Mouse (Mus musculus) C2C12 (cell line): Measurements from ENCODE around the gene Antxr1.

Experiments
- CEBPB ChIP-seq: IDR thresholded peaks from one replicate; pipeline ENCODE4 v1.6.1; 2011; ENCODE audit warnings: low read depth, mild to moderate bottlenecking, control low read depth, moderate library complexity
- CTCF ChIP-seq: IDR thresholded peaks from one replicate; pipeline ENCODE4 v1.5.1; 2011; ENCODE audit not compliant: control insufficient read depth, insufficient read depth, insufficient read length

DNA sequence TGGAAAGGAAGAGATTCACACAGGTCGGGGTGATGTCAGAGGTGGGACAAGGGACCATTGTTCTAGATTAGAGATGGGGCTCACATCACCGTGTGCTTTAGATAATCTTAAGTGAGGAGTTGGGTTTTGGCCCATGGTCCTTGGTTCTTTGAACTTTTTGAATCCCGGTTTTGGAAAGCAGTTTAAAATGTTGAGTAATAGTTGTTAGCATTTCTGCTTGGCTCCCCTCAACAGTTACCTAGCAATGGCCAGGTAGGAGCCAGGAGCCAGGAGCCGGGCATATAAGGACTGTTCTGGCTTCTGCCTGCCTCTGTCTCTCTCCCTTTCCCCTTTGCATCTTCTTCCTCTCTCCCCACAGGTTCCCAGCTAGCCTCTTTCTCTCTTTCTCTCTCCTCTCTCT, 62.5 kb downstream of the Antxr1 start:
- TF ChIP-seq CTCF (no peak), CEBPB (no peak)
